Mouse (Mus musculus): Measurements from ENCODE around the gene Gm2115. TPM values are rescaled to one million over a fixed set of nuclear protein-coding genes. Genes with fewer than 3 reads are reported as not detected.

Gm2115 gene
- total RNA-seq, 2 experiments from 2014 or later, result 36.3 to 42.6 TPM

GRCm38 (mm10) chr7:84585086-84585485 is 56.3 kb downstream of the Gm2115 start:
- no peak for DNase-seq (ENCODE audit: low spot score in 2 of 2)

DNA sequence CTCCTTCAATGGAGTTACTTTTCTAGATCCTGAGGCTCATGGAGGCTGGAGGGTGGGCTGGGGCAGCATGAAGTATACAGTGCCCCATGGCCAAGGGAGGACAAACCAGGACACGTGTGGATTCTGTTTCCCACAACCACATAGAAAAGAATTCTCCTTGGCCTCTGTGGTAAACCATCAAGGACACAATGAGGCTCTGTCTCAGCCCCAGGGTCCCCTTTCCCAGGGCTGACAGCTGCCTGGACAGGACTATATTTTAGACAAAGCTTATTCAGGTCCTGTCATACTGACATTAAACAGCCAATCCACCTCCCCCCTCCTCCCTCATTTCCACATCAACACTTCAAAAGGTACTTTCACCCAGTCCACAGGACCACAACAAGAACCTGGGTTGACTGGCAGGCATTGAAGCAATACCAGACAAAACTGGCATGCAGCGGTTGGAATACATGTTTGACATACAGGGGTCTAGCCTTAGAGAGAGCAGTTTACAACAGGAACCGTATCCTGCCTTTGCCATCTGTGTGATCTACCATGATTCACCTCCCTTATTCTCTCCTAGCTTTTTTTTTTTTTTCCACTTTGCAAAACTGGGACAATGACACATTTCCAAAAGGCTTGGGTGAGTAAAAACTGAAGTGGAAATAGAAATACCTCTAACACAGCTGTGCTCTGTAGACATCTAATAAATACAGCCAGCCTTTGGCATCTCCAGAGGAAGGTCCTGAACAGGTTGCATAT is 57.8 kb downstream of the Gm2115 start:
- DNase-seq (ENCODE audit: low spot score in 2 of 2), result no peak

- DNase-seq (ENCODE audit: low spot score in 2 of 2), result no peak
These were observed 58.5 kb downstream of the Gm2115 start for GRCm38 (mm10) chr7:84587101-84587783.

DNA sequence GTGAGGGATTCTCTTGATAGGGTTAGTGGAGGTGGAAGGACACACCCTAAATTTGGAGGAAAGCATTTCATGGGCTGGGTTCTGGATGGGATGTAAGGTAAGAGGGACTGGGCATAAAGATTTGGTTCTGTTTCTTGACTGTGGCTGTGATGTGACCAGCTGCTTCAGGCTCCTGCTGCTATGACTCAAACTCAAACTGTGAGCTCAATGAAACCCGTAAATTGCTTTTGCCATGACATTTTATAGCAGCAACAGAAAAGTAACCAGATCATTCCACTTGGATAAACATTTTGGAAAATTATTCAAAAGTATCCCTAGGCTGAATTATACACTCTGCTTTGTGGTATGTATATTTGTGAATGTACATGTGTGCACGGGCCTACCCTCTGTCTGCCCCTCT is 61.9 kb downstream of the Gm2115 start:
- peak in 1 of 2 experiments; percentile 2 for DNase-seq (ENCODE audit: low spot score in 2 of 2)

GRCm38 (mm10) chr7:84591347-84591746 is 62.6 kb downstream of the Gm2115 start:
- peak in 1 of 2 experiments; percentile 6 for DNase-seq (ENCODE audit: low spot score in 2 of 2)

GRCm38 (mm10) chr7:84594087-84594916 is 65.5 kb downstream of the Gm2115 start:
- peak in 1 of 2 experiments; percentile 19 for DNase-seq (ENCODE audit: low spot score in 2 of 2)

DNA sequence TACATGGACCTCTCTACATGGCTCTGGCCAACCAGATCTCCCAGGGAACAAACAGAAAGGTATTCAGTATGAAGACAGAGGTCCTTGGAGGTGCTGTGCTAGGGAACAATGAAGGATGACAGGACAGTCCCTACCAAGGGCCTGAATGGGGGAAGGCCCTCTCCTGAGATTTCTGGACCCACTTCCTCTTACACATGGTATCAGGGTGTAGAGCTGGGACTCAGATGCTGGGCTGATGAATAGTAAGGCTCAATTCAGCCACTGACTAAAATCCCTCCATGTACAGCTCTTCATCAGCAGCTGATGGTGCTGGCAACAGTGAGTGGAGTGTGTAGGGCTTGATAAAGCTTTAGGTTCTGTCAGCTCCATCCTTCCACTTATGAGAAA is 66.2 kb downstream of the Gm2115 start:
- no peak for DNase-seq (ENCODE audit: low spot score in 2 of 2)

DNA sequence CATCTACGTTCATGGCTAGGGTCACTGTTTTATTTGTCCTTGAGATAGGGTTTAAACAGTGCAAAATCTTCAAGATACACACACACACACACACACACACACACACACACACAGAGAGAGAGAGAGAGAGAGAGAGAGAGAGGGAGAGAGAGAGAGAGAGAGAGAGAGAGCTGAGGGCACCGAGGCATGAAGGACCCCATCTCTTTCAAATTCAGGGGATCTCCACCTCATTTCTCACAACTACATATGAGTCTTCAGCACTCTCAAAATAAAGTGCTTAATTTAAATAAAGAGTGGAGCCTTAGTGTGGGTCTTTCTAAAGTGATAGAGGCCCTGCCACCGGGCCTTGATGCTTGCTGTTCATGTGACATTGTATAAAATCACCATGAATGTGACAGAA is 67.2 kb downstream of the Gm2115 start:
- no peak for DNase-seq (ENCODE audit: low spot score in 2 of 2)

DNA sequence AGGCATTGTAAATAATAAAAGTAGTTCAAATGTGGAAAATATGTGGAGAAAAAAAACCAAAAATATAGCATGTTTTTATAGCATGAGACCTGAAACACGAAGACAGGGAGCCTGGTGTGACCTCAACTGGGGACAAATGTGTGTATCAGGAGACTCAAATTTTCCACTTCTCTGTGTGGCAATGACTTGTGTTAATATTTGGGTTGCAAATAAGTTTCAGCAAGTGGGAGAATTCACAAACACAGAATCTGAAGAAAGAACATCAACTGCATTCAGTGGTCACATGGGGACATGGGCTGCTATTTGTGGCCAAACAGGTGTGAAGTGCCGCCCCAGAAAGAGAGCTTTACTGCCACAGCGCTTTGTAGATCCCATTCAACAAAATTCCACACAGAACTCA is 67.9 kb downstream of the Gm2115 start:
- DNase-seq (ENCODE audit: low spot score in 2 of 2), result no peak

GRCm38 (mm10) chr7:84600631-84601030 is 71.9 kb downstream of the Gm2115 start:
- DNase-seq (ENCODE audit: low spot score in 2 of 2), result no peak

DNA sequence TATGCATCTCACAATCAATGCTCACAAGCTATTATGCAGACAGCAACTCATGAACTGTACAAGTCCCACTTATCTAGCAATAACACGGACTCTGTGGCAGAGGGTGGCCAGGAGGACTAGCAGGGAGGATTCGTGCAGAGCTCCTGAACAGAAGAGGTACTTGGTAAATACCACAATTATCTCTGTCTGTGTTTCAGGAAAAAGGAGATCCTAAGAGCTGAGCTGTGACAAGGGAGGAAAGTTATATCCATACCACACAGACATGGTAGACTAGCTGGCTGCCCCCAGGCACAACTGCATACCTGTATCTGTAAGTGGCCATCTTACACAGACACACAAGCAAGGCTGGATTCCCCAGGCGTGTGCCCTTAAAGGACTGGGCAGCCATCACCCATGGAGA is 72.6 kb downstream of the Gm2115 start:
- DNase-seq (ENCODE audit: low spot score in 2 of 2), result no peak

- no peak for DNase-seq (ENCODE audit: low spot score in 2 of 2)
These were observed 75.7 kb downstream of the Gm2115 start for GRCm38 (mm10) chr7:84604501-84604900.

DNA sequence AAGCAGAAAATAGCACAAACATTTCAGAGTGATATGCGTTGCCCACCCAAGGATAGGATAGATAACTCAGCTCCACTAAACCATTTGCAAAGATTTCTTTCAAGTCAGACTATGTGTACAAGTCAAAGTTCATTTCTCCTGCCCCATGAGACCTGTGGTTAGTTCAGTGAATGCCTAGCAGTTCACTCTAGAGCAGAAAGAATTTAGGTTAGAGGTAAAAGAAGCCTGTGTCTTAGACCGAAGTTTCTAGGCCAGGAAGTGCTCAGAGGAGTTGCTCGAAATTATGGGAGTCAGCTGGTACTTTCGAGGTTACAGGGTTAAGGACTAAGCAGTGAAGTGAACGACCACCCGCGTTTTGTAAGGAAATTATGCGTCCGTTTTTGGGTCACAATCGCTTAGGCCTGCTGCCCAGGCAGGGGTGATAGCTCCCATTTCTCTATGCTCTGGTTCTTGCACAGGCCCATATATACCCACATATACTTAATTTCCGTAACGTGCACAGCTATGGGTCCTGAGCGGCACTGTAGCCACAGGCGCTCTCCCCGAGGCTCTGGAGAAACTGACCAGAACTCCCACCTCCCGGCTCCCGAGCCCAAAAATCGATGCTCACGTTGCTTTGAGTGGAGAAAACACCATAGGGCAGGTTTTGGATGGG is 76.4 kb downstream of the Gm2115 start:
- DNase-seq (ENCODE audit: low spot score in 2 of 2), result no peak

GRCm38 (mm10) chr7:84605704-84606292 is 77.0 kb downstream of the Gm2115 start:
- peak; percentile 79 to 82 for DNase-seq (ENCODE audit: low spot score in 2 of 2)

- peak; percentile 29 to 48 for DNase-seq (ENCODE audit: low spot score in 2 of 2)
These were observed 77.6 kb downstream of the Gm2115 start, which contains the start of gene Fah for GRCm38 (mm10) chr7:84606293-84606749. TSS of gene Fah (minus strand) at chr7:84606722.

DNA sequence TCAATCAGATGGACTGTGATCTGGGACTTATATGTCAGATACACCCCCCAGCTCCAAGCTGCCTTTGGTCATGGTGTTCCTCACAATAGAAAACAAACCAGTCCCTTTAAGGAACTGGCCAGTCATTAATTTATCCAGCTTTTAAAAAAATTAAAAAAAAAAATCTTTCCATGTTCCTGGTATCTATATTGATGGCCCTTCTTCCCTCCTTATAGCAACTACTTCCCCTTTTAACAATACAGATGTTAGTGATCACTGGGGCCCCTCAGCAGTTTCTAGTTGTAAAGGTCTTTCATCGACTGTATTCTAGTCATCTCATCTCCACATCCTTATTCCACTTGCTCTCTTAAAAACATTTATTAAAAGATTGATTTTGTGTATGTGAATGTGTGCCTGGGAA is 82.9 kb downstream of the Gm2115 start:
- no peak for DNase-seq (ENCODE audit: low spot score in 2 of 2)

DNA sequence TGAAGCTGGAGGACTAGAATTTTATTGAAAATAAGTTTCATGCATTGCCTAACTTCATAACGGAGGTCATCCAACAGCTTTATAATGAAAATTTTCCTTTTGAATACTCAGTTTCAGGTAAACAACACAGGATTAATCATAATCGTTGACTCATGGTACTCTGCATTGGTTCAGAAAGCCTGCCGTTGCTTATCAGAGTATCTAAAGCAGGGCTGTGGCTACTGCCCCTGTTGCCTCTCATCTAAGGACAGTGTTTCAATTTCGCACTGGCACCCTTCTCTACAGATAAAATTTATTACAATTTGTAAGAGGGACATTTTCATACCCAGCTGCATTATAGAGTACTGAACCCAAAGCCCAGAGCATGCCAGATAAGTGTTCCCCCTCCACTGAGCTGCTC is 83.7 kb downstream of the Gm2115 start:
- DNase-seq (ENCODE audit: low spot score in 2 of 2), result no peak

GRCm38 (mm10) chr7:84618951-84619350 is 90.2 kb downstream of the Gm2115 start:
- DNase-seq (ENCODE audit: low spot score in 2 of 2), result no peak

DNA sequence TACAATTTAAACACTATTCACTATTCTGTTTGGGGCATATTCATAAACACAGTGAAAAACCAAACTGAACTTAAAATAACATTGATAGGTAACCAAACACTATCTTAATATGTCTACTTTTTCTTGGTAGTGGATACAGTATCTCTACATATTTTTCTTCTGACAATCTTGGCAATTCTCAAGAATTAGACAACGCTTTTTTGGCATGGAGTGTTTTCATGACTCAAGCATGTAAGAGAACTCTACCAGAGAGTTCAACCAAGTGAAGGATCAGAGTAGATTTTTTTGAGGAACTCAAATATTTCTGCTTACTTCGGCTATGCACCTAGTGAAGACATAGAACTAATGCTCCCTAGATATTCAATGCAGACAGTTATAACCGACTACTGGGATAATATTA is 92.2 kb downstream of the Gm2115 start:
- DNase-seq (ENCODE audit: low spot score in 2 of 2), result no peak

- no peak for DNase-seq (ENCODE audit: low spot score in 2 of 2)
These were observed 95.0 kb downstream of the Gm2115 start for GRCm38 (mm10) chr7:84623718-84624117.

GRCm38 (mm10) chr7:84631878-84632277 is 103.1 kb downstream of the Gm2115 start:
- no peak for DNase-seq (ENCODE audit: low spot score in 2 of 2)

All from adrenal gland, adult 18-20 months (tissue).